Mouse (Mus musculus) brain, embryonic 14.5 days (tissue): ENCODE measurements around the gene Smyd2.

ENCODE experiments used
- CTCF ChIP-seq: fragments of 200-500 bp; IDR thresholded peaks from 2 replicates; pipeline ENCODE4 v1.5.1; 2012; ENCODE audit warnings: inconsistent platforms, mild to moderate bottlenecking, moderate library complexity, borderline replicate concordance; ENCODE audit not compliant: insufficient read depth, insufficient read length; ENCODE audit errors: extremely low read depth
- POLR2A ChIP-seq: fragments of 200-500 bp; IDR thresholded peaks from 2 replicates; pipeline ENCODE4 v1.6.1; 2012; ENCODE audit warnings: mild to moderate bottlenecking, inconsistent platforms, borderline replicate concordance; ENCODE audit not compliant: poor library complexity, insufficient read depth, insufficient read length, severe bottlenecking; ENCODE audit errors: extremely low read depth

- no peak for TF ChIP-seq POLR2A
- no peak for TF ChIP-seq CTCF
Observed at GRCm38 (mm10) chr1:189936436-189937105, 14.4 kb upstream of the Smyd2 start.
